Mouse (Mus musculus) mesoderm, embryonic 11.5 days (tissue): Measurements from ENCODE around the gene Snx10.
A peak's percentile ranks its signal among the peaks of the same experiment; 100 is the strongest.

ENCODE experiments used
- DNase-seq: peaks from one replicate; pipeline ENCODE4 v3.0.0-alpha.2; 2012; ENCODE audit warnings: low read depth, low spot score

Snx10 gene

GRCm38 (mm10) chr6:51585980-51586379 is 62.3 kb downstream of the Snx10 start:
- DNase-seq, result peak; percentile 83

GRCm38 (mm10) chr6:51587266-51587665 is 63.6 kb downstream of the Snx10 start:
- no peak for DNase-seq

DNA sequence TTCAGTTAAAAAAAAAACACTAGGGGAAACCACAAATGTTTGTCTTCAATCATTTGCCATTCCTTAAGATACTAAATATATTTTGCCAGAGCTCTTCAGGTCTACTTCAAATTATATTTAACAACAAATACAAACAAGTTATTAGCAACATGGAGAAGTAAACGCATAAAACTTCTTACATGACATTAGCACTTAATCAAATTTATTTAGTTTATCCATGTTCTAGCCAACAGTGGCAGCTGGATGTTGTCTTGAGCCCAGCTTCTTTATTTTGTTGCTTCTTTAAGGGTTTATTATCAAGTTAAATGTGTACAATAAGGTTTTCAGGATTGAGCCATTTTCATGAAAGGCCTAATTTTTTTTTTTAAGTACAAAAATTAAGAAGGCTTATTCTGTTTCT is 67.6 kb downstream of the Snx10 start:
- no peak for DNase-seq

GRCm38 (mm10) chr6:51591844-51592243 is 68.1 kb downstream of the Snx10 start:
- no peak for DNase-seq

- DNase-seq, result peak; percentile 94
Observed at GRCm38 (mm10) chr6:51592356-51593115, 68.8 kb downstream of the Snx10 start.

DNA sequence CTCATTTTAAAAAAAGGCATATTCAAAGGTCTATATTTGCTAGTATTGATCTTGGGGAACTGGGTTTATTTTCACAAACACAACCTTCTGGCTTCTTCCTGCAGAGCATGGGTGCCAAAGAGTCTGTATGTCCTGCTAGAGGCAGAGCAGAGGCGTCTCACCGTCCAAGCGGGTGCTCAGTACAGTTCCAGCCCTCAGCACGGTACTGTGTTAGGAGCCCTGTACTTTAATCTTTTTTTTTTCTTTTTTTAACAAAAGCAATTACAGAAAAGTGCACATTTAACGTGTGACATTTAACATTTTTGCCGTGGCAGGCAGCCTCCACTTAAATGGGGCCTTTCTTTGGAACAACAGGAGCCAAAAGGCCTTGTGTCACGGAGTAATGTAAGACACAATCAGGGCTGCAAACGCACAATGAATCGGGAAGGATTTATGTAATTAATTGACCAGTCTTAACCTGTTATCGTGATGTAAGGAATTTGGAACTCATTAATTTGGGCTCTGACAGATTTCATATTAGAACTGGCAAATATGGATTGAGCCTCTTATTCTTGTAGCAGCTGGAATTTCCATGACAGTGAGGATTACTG is 69.8 kb downstream of the Snx10 start:
- no peak for DNase-seq

DNA sequence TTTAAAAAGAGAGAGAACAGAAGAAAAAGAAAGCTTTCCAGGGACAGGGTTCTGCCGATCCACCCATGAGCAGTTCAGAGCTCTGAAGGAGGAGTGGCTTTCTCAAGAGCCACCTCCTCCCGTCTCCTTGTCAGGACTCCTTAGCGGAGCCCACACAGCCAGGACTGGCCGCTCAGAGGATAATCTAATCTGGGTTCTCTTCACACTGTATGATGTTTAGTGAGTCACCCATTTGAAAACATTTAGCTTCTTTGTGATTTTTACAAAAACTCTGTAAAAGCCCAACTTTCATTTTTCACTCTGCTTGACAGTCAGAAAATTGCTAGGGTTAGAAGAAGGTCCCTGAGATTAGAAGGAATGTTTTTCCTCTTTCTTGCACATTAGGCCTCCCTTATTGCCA is 70.8 kb downstream of the Snx10 start:
- no peak for DNase-seq

GRCm38 (mm10) chr6:51598058-51598457 is 74.4 kb downstream of the Snx10 start:
- no peak for DNase-seq

DNA sequence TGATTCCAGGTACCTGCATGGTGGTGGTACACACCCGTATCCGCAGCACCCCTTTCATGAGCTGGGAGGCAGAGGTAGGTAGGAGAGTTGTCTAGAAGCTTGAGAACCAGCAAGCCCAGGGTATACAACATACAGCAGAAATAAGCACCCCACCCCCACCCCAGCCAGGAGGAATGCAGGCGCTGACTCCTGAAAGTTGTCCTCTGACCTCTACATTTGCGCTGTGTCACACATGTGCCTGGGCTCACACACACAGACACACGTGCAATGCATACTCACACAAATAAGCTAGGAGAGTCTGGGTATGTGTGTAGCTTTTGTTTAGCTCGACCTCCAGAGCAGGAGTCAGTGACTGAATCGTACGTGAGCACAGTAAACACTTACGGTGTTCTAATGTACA is 76.7 kb downstream of the Snx10 start:
- DNase-seq, result no peak

- no peak for DNase-seq
Observed at GRCm38 (mm10) chr6:51602341-51602740, 78.6 kb downstream of the Snx10 start.

GRCm38 (mm10) chr6:51603691-51604090 is 80.0 kb downstream of the Snx10 start:
- DNase-seq, result no peak

DNA sequence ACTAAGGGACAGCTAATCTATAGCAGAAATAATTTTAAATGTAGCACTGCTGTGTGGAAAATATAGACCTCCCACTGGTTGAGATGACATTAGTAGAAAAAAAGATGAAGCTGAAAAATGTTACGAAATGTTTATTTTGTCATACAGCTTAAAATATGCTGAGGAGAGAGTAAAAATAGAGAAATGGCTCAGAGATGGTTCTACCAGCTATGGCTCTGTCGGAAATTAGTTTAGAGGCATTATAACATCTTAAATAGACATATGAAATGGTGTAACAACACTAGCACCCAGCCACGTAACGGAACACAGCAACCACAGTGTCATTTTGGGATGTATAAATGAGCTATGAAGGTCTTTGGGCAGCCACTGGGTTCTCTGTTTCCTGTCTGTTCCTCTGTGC is 82.5 kb downstream of the Snx10 start:
- DNase-seq, result no peak

- no peak for DNase-seq
Observed at GRCm38 (mm10) chr6:51606803-51607202, 83.1 kb downstream of the Snx10 start.

DNA sequence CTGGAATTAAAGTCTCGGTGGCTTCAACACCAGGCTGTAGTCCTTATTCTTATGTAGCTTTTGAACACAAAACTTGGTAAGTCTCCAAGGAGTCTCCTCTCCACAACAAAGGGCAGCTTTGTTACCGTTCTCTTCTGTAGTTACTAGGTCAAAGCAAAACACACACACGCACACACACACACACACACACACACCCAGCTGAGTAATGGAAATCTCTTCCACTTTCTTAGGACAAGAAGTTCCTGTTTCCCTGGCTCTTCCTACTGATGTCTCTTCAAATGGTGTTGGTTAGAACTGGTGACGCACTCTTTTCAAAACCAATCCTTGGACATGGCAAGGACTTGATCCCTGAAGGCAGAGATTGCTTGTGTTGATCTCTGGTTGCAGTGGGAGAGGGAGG is 87.9 kb downstream of the Snx10 start:
- DNase-seq, result no peak

- DNase-seq, result peak; percentile 74
Observed at GRCm38 (mm10) chr6:51612371-51613051, 88.8 kb downstream of the Snx10 start.

GRCm38 (mm10) chr6:51613661-51614060 is 90.0 kb downstream of the Snx10 start:
- DNase-seq, result no peak

DNA sequence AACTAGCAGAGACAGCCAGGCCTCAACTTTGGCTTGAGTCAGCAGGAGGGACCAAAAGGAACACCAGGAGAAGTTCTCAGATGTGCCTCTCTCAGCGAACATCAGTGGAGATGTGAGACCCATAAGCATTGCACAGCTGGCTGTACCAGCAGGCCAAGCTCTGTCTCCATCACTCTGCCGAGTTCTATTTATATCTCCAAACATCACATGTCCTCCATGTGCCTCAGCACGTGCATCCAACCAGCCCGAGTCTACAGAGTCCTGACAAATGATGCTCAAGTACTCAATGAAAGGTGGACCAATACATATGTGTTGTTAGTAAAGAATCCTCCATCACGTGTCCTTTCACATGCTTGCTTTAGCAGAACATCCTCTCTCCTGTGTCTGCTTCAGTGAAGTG is 103.1 kb downstream of the Snx10 start:
- DNase-seq, result no peak

GRCm38 (mm10) chr6:51629671-51630070 is 106.0 kb downstream of the Snx10 start:
- DNase-seq, result no peak

DNA sequence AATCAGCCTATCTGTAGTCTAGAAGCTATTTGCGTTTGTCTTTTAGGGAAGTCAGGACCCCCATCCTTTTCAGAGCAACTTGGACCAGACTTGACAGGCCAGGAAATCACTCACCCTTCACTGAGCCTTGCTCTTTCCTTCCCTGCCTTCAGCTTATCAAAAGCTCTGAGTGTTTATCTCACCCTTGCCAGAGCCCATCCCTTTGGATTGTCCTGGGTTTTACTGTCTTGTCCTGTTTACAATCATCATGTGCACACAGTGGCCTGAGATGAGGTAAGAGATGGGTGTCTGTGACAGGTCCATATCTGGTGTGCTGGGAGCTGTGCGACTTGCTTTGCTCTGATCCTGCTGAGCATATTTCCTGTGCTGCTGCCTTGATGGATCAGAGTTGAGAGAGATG is 106.5 kb downstream of the Snx10 start:
- DNase-seq, result no peak

GRCm38 (mm10) chr6:51632928-51633662 is 109.4 kb downstream of the Snx10 start:
- no peak for DNase-seq

DNA sequence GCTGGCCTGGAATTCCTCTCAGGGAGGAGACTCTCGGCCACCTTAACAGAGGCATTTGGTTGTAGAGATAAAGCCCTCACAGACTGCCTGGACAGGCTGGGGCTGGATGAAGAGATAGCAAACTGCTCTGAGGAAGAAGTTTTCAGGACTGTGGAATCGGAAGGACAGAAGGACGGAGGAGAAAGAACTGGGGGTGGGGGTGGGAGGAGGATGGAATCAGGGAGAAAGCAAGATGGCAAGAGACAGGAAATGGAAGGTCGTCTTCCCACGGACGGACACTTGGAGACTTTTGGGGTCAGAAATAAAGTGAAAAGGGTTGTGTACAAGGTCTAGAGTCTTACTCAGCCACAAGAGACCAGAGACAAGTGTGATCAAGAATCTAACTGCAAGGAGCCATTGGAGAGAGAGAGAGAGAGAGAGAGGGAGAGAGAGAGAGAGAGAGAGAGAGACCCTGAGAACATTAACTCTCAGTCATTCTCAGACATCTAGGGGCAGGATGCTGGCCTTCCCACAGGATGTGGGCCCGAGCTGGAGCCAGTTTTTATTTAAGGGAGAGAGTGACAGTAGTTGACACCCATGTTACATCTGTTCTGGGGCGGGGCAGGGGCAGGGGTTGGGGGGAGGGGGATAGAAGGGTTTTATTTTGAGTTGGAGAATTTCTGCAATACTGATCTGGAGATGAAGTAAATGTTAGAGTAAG is 110.1 kb downstream of the Snx10 start:
- DNase-seq, result no peak
